Mouse (Mus musculus): Measurements from ENCODE around the gene Setd4.

Setd4 gene

DNA sequence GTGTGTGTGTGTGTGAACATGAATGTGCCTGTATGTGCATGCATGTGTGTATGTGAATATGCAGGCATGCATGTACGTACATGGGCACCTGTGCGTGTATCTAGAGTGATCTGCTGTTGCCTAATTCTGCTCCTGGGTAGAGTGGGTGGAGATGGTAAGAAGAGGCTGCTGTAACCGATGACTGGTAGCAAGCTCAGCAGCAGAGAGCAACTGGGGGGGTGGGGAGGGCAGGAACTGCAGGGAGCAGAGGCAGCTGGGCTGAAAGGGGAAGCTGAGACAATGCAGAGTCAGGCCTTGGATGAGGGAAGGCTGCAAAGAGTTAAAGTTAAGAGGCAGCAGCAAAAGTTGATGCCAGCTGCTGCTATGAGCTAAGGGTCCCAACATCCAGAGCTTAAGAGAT lies 56.7 kb downstream of the Setd4 start:
- DNase-seq (ENCODE audit: extremely low spot score, low read depth, low spot score), result no peak

DNA sequence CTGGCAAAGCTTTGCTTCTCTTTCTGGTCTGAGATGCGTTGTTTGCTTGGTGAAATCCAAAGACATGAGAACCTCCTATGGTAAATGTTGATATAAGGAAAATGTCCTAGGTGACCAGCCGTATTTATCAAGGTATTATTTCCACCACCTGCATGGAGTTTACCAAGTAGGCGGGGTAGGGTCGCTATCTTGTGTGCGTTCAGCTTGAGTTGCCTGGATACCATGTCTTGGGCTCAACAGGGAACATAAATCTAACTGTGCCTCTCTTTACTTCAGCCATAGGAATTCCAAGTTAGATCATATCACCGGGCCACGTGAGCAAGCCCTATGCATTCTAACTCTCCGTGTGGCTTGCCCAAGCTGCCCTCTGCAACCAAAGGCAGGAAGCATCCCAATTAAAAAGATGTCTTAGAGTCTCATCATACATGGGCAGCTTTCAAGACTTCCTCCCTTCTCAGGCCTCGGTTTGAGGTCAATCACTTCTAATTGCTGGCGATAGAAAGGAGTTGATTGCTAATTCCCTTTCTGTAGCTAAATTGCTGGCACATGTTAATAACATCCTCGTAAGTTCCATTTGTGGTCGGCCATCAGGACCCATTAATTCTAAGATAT lies 57.4 kb downstream of the Setd4 start:
- no peak for DNase-seq (ENCODE audit: extremely low spot score, low read depth, low spot score)

DNA sequence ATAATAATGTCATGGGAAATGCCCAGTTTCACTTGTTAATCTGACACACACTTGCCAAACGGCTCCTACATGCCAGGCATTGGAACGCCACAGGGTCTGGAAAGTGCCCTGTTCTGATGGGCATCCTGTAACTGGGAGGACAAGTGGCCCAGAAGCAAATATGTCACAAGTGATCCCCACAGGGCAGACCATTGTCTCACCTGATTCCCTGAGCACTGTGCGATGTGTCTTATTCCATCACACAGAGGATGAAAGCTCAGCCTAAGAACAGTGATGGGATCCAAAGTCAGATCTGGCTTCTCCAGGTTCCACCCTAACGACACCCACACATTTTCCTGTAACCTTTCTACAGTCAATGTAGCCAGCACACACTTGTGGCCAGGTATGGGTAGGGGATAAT lies 58.9 kb downstream of the Setd4 start:
- DNase-seq (ENCODE audit: extremely low spot score, low read depth, low spot score), result no peak

DNA sequence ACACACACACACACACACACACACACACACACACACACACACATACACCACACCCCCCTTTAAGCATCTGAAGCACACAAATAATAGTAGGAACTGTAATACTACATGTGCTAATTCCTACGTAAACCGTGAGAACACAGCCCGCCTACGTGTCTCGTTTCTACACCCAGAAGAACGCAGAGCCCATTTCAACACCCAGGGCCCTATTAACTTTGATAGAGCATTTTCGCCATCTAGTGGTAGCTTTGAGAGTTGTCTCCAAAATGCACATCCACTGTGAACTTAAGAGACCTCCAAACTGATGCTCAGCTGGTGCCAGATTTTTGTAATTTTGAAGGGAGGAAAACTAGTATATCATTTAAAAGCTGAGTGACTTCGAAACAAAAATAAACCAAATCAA lies 60.2 kb downstream of the Setd4 start:
- DNase-seq (ENCODE audit: extremely low spot score, low read depth, low spot score), result peak; percentile 86

DNA sequence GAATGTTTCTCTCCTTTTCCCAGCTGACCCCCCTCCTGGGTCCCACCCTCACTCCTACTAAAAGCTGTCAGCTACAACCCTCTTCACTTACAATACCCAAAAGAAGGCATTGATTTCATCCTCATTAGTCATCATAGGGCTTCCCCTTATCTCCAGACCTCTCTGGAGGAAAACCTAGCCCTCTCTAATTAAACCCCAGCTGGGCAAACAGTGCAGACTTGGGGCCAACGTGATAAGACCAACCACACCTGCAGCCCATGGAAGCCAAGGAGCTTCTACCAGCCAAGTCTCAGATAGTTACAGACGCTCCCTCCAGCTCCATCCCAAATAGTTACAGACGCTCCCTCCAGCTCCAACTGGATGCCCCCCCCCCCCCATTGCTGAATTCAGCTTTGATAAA lies 64.0 kb downstream of the Setd4 start:
- no peak for DNase-seq (ENCODE audit: extremely low spot score, low read depth, low spot score)

DNA sequence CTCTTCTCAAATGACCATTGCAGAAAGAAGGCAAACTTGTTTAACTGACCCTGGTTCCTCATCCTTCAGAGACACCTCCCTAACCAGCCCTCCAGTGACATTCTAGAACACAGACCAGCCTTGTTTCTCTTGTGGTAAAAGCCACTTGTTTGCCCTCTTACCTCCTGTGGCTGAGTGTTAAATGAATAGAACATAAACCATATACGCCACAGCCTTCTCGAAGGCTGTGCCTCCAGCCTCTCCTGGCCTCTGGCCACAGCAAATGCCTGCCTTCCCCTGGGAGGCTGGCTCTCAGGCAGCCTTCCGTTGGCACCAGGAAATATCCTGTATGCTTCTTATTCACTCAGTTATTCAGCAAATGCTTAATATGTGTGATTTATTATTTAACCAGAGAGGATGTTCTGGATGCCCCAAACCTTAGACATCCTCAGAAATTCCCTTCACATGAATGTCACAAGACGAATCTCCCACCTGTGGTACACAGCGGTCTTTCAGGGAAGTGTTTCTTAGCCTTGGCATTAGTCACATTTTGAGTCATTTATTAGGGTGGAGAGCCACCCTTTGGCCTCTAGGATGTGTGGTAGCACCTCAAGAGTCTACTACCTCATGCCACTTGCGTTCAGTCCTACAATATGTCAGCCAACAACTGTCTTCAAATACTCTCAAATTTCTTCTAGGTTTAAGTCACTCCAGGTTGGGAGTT lies 68.6 kb downstream of the Setd4 start:
- DNase-seq (ENCODE audit: extremely low spot score, low read depth, low spot score), result no peak

Data from hindlimb bud, embryonic 11.5 days (tissue).